Mouse (Mus musculus) bone marrow, adult 2 months (tissue): ENCODE results near the gene Cavin2.

Experiments
- CTCF ChIP-seq: fragments of 200-500 bp; IDR thresholded peaks from 2 replicates; pipeline ENCODE4 v1.5.1; 2011; ENCODE audit warnings: low read length, control low read depth; ENCODE audit not compliant: control insufficient read depth, insufficient read depth
- POLR2A ChIP-seq: fragments of 200-500 bp; IDR thresholded peaks from 2 replicates; pipeline ENCODE4 v1.6.1; 2011; ENCODE audit warnings: low read depth, mild to moderate bottlenecking, control low read depth, low read length, borderline replicate concordance; ENCODE audit not compliant: control insufficient read depth

DNA sequence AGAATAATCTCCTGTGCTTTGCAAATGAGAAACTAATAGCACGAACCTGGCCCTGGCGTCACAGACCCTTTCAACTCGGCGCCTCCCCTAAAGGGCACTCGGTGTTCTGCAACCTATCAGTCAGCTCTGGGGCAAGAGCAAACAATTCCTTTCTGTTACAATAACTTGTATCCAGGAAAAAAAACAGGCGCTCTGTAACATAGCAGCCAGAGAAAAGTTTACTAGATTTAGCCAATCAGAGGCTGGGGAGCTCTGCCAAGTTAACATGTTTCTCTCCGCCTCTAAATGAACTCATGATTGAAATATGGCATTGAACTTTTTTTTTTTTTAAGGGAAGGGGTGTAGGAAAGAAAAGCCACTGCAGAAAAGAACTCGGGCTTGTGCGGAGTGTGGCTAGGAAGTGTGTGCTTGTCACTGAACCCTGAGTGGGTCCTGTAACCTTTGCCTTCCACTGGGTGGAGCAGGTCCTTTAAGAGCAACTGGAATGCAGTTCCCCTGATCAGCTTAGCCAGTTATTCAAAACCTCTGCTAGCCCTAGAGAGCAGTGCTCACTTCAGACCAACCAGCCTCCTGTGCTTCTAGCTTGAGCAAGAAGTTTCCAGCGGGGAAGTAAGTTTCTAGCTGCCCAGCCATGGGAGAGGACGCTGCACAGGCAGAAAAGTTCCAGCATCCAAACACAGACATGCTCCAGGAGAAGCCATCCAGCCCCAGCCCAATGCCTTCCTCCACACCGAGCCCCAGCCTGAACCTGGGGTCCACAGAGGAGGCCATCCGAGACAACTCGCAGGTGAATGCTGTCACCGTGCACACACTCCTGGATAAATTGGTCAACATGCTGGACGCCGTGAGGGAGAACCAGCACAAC, at the start of gene Cavin2:
- TF ChIP-seq POLR2A (no peak), CTCF (no peak)
